ENCODE assay signal across 23 mouse cellular contexts in genomic region chr10:13793458-13793857, GRCm38 (mm10).
"Had no signal": no experiment of that assay in that cellular context is flagged by ENCODE, and none has a peak within 500 bp of the region (broad histone marks: within the 10 kb centered on the region; RNA-seq: fewer than 3 reads in every experiment).

No protein-coding gene starts in this region.

- H3K9me3 ChIP-seq: heart, embryonic 10.5 days; heart, embryonic 12.5 days; hindbrain, embryonic 13.5 days; hindbrain, embryonic 15.5 days; kidney, embryonic 15.5 days; limb, embryonic 15.5 days had no signal

- H3K36me3 ChIP-seq: limb, embryonic 15.5 days had no signal

- H3K9ac ChIP-seq: heart, embryonic 12.5 days; hindbrain, embryonic 13.5 days; hindbrain, embryonic 15.5 days; kidney, embryonic 15.5 days; limb, embryonic 13.5 days; limb, embryonic 15.5 days had no signal

- H3K27me3 ChIP-seq: heart, embryonic 12.5 days; hindbrain, embryonic 13.5 days; hindbrain, embryonic 15.5 days; kidney, embryonic 15.5 days; limb, embryonic 15.5 days had no signal

- ATAC-seq: hindbrain, postnatal 0 days; intestine, embryonic 16.5 days had no signal

- H3K4me3 ChIP-seq: gastrocnemius, adult 2 months; heart, embryonic 10.5 days; heart, embryonic 12.5 days; hindbrain, embryonic 13.5 days; hindbrain, embryonic 15.5 days; kidney, embryonic 15.5 days; limb, embryonic 13.5 days; limb, embryonic 15.5 days had no signal

- DNase-seq: gastrocnemius, adult 2 months; gastrocnemius, postnatal 10 days; gastrocnemius, postnatal 25 days; heart, adult 18-20 months; heart, postnatal 10 days; kidney, adult 11 months; kidney, adult 2 months; kidney, adult 9 months; kidney, postnatal 14 days; kidney, postnatal 36 days; layer of hippocampus, adult 9-11 months; layer of hippocampus, postnatal 36 days; left cerebral cortex, postnatal 4 days had no signal

- H3K27ac ChIP-seq: gastrocnemius, adult 2 months; heart, embryonic 10.5 days; hindbrain, embryonic 13.5 days; hindbrain, embryonic 15.5 days; hindbrain, postnatal 0 days; kidney, embryonic 15.5 days; kidney, postnatal 0 days; limb, embryonic 13.5 days; limb, embryonic 15.5 days had no signal

- H3K4me1 ChIP-seq: heart, embryonic 10.5 days; hindbrain, embryonic 13.5 days; hindbrain, embryonic 15.5 days; kidney, embryonic 15.5 days; limb, embryonic 13.5 days; limb, embryonic 15.5 days had no signal

- H3K4me2 ChIP-seq: heart, embryonic 12.5 days; hindbrain, embryonic 13.5 days; hindbrain, embryonic 15.5 days; kidney, embryonic 15.5 days; limb, embryonic 13.5 days; limb, embryonic 15.5 days had no signal
